Mouse (Mus musculus) small intestine, adult 2 months (tissue): ENCODE results near the gene Mmp9. TPM values are rescaled to one million over a fixed set of nuclear protein-coding genes. Genes with fewer than 3 reads are reported as not detected.

Experiments used
- H3K27ac ChIP-seq: fragments of 200-500 bp; 2 replicates; pipeline ENCODE4 v1.5.1; 2012; ENCODE audit warnings: low read depth, low read length, control low read depth, inconsistent platforms; ENCODE audit not compliant: insufficient read depth
- H3K27me3 ChIP-seq: fragments of 200-500 bp; 2 replicates; pipeline ENCODE4 v1.6.1; 2012; ENCODE audit warnings: mild to moderate bottlenecking, moderate library complexity, low read length, inconsistent platforms; ENCODE audit not compliant: control insufficient read depth, insufficient read depth
- H3K36me3 ChIP-seq: fragments of 200-500 bp; 2 replicates; pipeline ENCODE4 v1.6.1; 2012; ENCODE audit warnings: mild to moderate bottlenecking, low read length, control low read depth, inconsistent platforms; ENCODE audit not compliant: control insufficient read depth, insufficient read depth
- H3K4me1 ChIP-seq: fragments of 200-500 bp; 2 replicates; pipeline ENCODE4 v1.6.1; 2012; ENCODE audit warnings: low read length, inconsistent platforms, mixed read lengths; ENCODE audit not compliant: control insufficient read depth, insufficient read depth, insufficient read length
- H3K4me3 ChIP-seq: fragments of 200-500 bp; 2 replicates; pipeline ENCODE4 v1.5.1; 2012; ENCODE audit warnings: low read depth, mild to moderate bottlenecking, control low read depth, inconsistent platforms, low read length, moderate library complexity
- CTCF ChIP-seq: fragments of 200-500 bp; IDR thresholded peaks from 2 replicates; pipeline ENCODE4 v1.5.1; 2012; ENCODE audit warnings: low read depth, mild to moderate bottlenecking, control low read depth, inconsistent platforms, low read length, moderate library complexity, mixed read lengths; ENCODE audit not compliant: insufficient replicate concordance, insufficient read length; ENCODE audit errors: extremely low read depth
- POLR2A ChIP-seq: fragments of 200-500 bp; IDR thresholded peaks from 2 replicates; pipeline ENCODE4 v1.6.1; 2012; ENCODE audit warnings: low read depth, mild to moderate bottlenecking, control low read depth, inconsistent platforms, low read length, moderate library complexity
- WGBS: fragments of 180-500 bp; shearing (Covaris S2); methylation state at CpG from one replicate; pipeline ENCODE4 v1.1.7; 2018; 5-methylcytosine and 5-hydroxymethylcytosine counted together
- polyA plus RNA-seq: library from polyadenylated mRNA; depleted of rRNA; stranded (reverse); fragments of >200 nt; gene quantifications from 2 replicates; pipeline ENCODE4 v1.2.3, GENCODE M21; 2012

The Mmp9 gene
- polyA plus RNA-seq, 1 experiment = 12.1 TPM

DNA sequence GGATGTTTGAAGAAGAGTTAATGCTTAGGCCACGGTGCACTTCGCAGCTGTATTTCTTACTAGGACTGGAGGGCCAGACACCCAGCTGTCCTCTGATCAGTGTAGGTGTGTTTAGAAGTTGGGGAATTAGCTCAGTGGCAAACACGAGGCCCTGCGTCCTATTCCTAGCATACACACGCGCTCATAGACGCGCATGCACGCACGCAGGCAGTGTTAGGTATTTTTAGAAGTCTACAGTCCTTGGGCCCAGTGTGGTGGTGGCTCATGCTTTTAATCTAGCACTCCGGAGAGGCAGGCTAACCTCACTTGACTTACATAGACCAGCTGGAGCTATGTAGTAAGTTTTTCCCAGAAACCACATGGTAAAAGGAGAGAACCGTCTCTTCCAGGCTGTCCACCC, 28.4 kb upstream of the Mmp9 start:
- peak overlapping the region; percentile 88 for H3K4me3 ChIP-seq
- WGBS = 3% methylated on average over 12 of the region's 12 CpGs
- no peak for TF ChIP-seq POLR2A
- no peak for TF ChIP-seq CTCF
- no peaks in the 10 kb centered on the region for H3K27me3 ChIP-seq
- H3K36me3 ChIP-seq = peaks cover 23% of the 10 kb centered on the region
- H3K27ac ChIP-seq = peak overlapping the region; percentile 98
- peaks cover 11% of the 10 kb centered on the region; the same call in 1 of the 2 replicates for H3K4me1 ChIP-seq

DNA sequence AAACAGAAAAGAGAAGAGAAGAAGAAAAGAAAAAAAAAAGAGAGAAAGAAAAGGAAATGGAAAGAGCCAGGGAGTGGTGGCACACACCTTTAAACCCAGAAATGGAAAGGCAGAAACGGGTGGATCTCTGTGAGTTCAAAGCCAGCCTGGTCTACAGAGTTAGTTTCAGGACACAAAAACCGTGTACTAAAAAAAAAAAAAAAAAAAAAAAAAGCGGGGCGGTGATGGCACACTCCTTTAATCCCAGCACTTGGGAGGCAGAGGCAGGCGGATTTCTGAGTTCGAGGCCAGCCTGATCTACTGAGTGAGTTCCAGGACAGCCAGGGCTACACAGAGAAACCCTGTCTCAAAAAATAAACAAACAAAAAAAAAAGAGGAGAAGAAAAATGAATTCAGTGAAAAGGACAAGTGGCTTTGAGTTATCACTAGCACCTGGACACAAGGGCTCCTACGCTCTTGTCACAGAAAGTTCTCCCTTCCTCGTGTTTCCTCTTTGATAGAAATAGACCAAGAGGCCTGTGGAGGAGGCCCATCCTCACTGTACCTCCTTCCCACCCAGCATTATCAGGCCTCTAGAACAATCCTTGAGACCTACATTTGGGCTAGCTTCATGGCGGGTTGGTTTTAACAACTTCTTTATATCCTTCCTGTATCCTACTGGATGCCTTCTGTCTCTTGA, 27.7 kb upstream of the Mmp9 start:
- TF ChIP-seq POLR2A = no peak
- no peak for TF ChIP-seq CTCF
- Histone ChIP-seq H3K36me3 (peaks cover 16% of the 10 kb centered on the region), H3K27me3 (no peaks in the 10 kb centered on the region), H3K4me3 (no peak overlapping the region), H3K27ac (peak overlapping the region; percentile 98), H3K4me1 (peaks cover 11% of the 10 kb centered on the region; the same call in 1 of the 2 replicates)
- WGBS = 78% methylated on average over 9 of the region's 9 CpGs

DNA sequence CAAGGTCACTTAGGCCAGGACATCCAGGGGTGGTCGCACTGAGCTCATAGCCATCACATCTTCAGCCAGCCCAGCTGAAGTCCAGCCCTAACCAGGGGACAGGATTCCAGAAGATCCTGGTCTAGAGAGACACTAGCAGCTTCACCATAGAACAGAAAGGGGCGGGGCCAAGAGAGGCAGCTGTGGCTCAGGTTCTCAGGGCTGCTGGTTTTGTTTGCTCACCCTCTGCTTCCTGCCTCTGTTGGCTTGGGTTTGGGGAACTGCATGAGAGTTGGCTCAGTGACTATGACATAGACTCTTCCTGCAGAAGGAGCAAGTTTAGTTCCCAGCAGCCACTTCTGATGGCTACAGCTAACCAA, 27.2 kb upstream of the Mmp9 start:
- Histone ChIP-seq H3K36me3 (peaks cover 10% of the 10 kb centered on the region), H3K27ac (peak overlapping the region; percentile 67), H3K27me3 (no peaks in the 10 kb centered on the region), H3K4me1 (peaks cover 11% of the 10 kb centered on the region; the same call in 1 of the 2 replicates), H3K4me3 (no peak overlapping the region)
- 39% methylated on average over 2 of the region's 2 CpGs for WGBS
- TF ChIP-seq CTCF (no peak), POLR2A (no peak)

DNA sequence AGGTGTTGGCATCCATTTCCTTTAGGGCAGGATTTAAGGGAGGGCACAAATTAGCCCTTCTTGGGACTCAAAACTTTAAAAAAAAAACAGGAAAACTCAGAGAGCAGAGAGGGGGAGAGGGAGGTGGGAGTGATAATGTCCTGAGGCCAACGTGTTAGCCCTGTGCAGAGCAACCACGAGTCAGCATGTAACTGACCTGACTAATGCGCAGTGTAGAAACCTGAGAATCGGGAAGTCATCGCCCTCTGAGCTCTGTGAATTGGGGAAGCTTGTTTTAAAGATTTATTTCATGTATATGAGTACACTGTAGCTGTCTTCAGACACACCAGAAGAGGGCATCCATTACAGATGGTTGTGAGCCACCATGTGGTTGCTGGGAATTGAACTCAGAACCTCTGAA, 23.8 kb upstream of the Mmp9 start:
- Histone ChIP-seq H3K4me1 (peaks cover 11% of the 10 kb centered on the region; the same call in 1 of the 2 replicates), H3K4me3 (no peak overlapping the region), H3K27ac (no peak overlapping the region), H3K27me3 (no peaks in the 10 kb centered on the region), H3K36me3 (no peaks in the 10 kb centered on the region)
- TF ChIP-seq POLR2A = no peak
- TF ChIP-seq CTCF = no peak
- WGBS = 71% methylated on average over 5 of the region's 5 CpGs

DNA sequence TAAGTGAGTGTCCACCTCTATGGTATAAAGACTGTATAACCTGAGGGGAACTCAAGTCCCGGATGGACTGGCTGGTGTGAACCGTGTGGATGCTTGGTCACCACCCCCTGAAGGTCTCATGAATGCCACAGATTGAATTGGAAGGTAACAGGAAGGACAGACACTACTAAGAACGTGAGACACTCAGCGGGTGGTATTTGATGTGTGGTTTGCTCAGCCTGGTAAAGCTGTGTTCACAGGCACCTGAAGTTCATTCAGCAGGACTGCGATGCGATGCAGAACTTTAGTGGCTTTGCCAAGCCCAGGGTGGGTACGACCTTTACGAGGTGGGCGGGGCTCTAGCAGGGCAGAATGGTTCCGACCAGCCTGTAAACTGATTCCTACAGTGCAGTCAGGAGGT, 23.2 kb upstream of the Mmp9 start:
- TF ChIP-seq POLR2A (no peak), CTCF (no peak)
- H3K36me3 ChIP-seq = no peaks in the 10 kb centered on the region
- WGBS = 45% methylated on average over 10 of the region's 10 CpGs
- H3K27ac ChIP-seq = no peak overlapping the region
- no peak overlapping the region for H3K4me3 ChIP-seq
- peaks cover 8% of the 10 kb centered on the region; the same call in 1 of the 2 replicates for H3K4me1 ChIP-seq
- no peaks in the 10 kb centered on the region for H3K27me3 ChIP-seq

DNA sequence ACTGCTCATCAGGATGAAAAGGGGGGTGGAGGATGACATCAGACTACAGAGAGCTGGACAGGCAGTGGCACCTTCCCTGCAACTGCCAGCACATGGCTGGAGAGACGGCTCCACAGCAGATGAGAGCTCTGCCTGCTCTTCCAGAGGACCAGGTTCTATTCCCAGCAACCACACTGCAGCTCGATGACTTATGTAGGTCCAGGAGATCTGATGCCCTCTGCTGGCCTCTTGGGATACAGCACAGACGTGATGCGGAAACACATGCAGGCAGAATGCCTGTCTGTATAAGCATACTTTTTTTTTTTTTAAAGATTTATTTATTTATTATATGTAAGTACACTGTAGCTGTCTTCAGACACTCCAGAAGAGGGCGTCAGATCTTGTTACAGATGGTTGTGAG, 22.3 kb upstream of the Mmp9 start:
- TF ChIP-seq POLR2A (no peak), CTCF (peak; percentile 39; the same call in 1 of the 2 replicates)
- Histone ChIP-seq H3K27me3 (no peaks in the 10 kb centered on the region), H3K36me3 (no peaks in the 10 kb centered on the region), H3K27ac (no peak overlapping the region), H3K4me3 (no peak overlapping the region), H3K4me1 (peaks cover 4% of the 10 kb centered on the region; the same call in 1 of the 2 replicates)
- 80% methylated on average over 5 of the region's 5 CpGs for WGBS

DNA sequence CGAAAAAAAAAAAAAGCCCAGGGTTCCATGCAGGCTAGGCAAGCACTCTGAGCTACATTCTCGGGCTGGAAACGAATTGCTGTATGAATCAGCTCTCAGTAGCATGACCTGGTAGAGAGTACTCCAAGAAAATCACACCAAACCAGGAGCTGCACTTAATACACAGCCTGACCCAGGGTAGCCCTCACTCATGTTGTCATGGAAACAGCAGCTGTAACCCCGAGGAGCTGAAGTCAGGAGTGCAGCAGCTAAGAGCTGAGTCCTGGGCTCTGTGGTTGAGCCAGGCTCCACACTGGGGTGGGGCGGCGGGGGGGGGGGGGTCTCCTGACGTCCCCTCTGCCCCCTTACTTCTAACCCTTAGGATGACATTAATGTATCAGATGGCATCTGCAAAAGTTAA, 18.6 kb upstream of the Mmp9 start:
- no peaks in the 10 kb centered on the region for H3K27me3 ChIP-seq
- WGBS = 68% methylated on average over 7 of the region's 7 CpGs
- no peaks in the 10 kb centered on the region for H3K36me3 ChIP-seq
- TF ChIP-seq CTCF (no peak), POLR2A (no peak)
- H3K4me3 ChIP-seq = no peak overlapping the region
- no peak overlapping the region for H3K27ac ChIP-seq
- H3K4me1 ChIP-seq = no peaks in the 10 kb centered on the region; the same call in 1 of the 2 replicates

DNA sequence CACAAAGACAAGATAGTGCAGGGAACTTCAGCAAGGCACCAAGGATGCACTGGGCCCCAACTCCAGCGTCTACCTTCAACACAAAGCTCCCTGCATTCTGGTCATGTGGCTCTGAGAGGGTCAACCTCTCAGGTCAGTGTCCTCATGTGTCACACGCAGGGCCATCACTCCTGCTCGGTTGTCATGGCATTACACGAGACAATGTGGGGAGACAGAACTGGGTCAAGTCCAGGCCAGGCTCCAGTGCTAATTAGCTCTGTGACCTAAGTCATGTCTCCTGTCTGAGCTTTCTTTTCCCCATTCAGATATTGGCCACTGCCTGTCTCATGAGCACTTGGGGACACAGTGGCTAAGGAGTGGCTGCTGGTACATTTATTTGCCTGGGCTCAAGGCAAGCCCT, 17.3 kb upstream of the Mmp9 start:
- Histone ChIP-seq H3K36me3 (no peaks in the 10 kb centered on the region), H3K27ac (no peak overlapping the region), H3K4me3 (no peak overlapping the region), H3K4me1 (no peaks in the 10 kb centered on the region), H3K27me3 (no peaks in the 10 kb centered on the region)
- TF ChIP-seq POLR2A (no peak), CTCF (no peak)
- WGBS = 81% methylated on average over 4 of the region's 4 CpGs
